Mouse (Mus musculus): Measurements from ENCODE around the gene Gm17067. TPM values are rescaled to one million over a fixed set of nuclear protein-coding genes. Genes with fewer than 3 reads are reported as not detected.
"Not testable (repeated sequence)": the region's sequence is repeated elsewhere in the genome, so short reads cannot be mapped to it uniquely, and the experiment has no call there.

Gm17067 gene
- 45.3 and 50.6 TPM in 2 replicates for total RNA-seq (2012; rRNA removed)

- H3K27ac ChIP-seq (ENCODE audit: insufficient read depth, low read depth, low read length, poor library complexity, severe bottlenecking); H3K36me3 ChIP-seq (ENCODE audit: control insufficient read depth, insufficient read depth, low read length, poor library complexity, severe bottlenecking); H3K9ac ChIP-seq (ENCODE audit: insufficient read depth, low read depth, low read length, poor library complexity, severe bottlenecking); in situ Hi-C loops (cut with MboI; ENCODE audit: low sequenced_read_pairs in 2 of 2, unreplicated experiment in 2 of 2); H3K9me3 ChIP-seq (ENCODE audit: control insufficient read depth, insufficient read depth, low read depth, low read length); H3K4me3 ChIP-seq (ENCODE audit: insufficient read depth in 1 of 2, low read depth in 1 of 2, low read length in 2 of 2, poor library complexity in 1 of 2, severe bottlenecking in 1 of 2); DNase-seq (ENCODE audit: low read depth, low spot score); H3K4me1 ChIP-seq (ENCODE audit: control insufficient read depth in 2 of 2, insufficient read depth in 2 of 2, low read length in 2 of 2, poor library complexity in 1 of 2): not testable (repeated sequence)
Measured at GRCm38 (mm10) chr7:42726917-42727316, at the start of gene Gm17067. Gm17067 (minus strand) TSS chr7:42727017.

- in situ Hi-C loops (cut with MboI; ENCODE audit: low sequenced_read_pairs in 2 of 2, unreplicated experiment in 2 of 2), result no loop called here
- no peak for TF ChIP-seq MAFK (IDR thresholded peaks at IDR 0.05; ENCODE audit: insufficient read depth, low read depth, low read length)
- no peak for TF ChIP-seq CHD2 (IDR thresholded peaks at IDR 0.05; ENCODE audit: low read depth, low read length)
- no peak for TF ChIP-seq ZNF384 (IDR thresholded peaks at IDR 0.05; ENCODE audit: low read depth, low read length)
- TF ChIP-seq HCFC1 (IDR thresholded peaks at IDR 0.05; ENCODE audit: borderline replicate concordance, insufficient read depth, low read length), result no peak
- no peak for TF ChIP-seq ZC3H11A (IDR thresholded peaks at IDR 0.05; ENCODE audit: borderline replicate concordance, low read depth, low read length)
- H3K4me1 ChIP-seq (ENCODE audit: control insufficient read depth in 2 of 2, insufficient read depth in 2 of 2, low read length in 2 of 2, poor library complexity in 1 of 2), result no peaks in the 10 kb centered on the region
- H3K36me3 ChIP-seq (ENCODE audit: control insufficient read depth, insufficient read depth, low read length, poor library complexity, severe bottlenecking), result no peaks in the 10 kb centered on the region
- peak overlapping the region; percentile 64 to 88 for H3K4me3 ChIP-seq (ENCODE audit: insufficient read depth in 1 of 2, low read depth in 1 of 2, low read length in 2 of 2, poor library complexity in 1 of 2, severe bottlenecking in 1 of 2)
- peak overlapping the region; percentile 44; the same call in 1 of the 2 replicates for H3K27ac ChIP-seq (ENCODE audit: insufficient read depth, low read depth, low read length, poor library complexity, severe bottlenecking)
- peak; percentile 83 for DNase-seq (ENCODE audit: low read depth, low spot score)
- H3K9ac ChIP-seq (ENCODE audit: insufficient read depth, low read depth, low read length, poor library complexity, severe bottlenecking), result peak overlapping the region; percentile 81
- H3K9me3 ChIP-seq (ENCODE audit: control insufficient read depth, insufficient read depth, low read depth, low read length), result no peaks in the 10 kb centered on the region
Measured at GRCm38 (mm10) chr7:42749836-42750235, 23.0 kb upstream of the Gm17067 start.

DNA sequence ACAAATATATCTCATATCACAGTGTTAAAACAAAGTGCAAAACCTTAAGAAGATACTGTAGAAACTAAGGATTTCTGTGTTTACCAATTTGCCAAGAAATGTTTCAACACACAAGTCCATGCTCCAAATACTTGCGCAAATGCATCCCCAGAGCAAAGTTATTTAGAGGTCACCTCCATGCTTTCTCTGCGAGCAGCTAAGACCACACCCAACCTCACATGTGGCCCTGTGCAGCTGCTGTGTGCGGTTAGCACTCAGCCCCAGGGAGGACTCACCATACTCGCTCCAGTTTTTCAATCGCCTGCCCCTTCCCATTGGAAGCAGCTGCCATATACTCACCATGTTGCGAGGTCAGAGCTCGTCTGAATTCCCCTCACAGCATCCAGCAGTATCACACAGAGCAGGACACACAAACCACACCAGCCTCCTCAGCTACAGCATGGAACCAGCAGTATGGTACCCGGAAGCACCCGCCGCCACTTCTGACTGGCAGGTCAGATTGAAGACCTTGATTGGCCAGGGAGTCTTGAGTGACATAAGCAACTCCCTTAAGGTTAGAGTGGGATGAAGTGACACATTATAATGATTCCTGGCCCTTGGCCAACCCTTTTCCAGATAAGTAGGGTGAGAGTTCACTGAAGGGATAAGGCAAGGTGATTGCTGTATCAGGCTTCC, 11.9 kb upstream of the Gm17067 start:
- no peaks in the 10 kb centered on the region for H3K9me3 ChIP-seq (ENCODE audit: control insufficient read depth, insufficient read depth, low read depth, low read length)
- peaks cover 2% of the 10 kb centered on the region; the same call in 1 of the 2 replicates for H3K36me3 ChIP-seq (ENCODE audit: control insufficient read depth, insufficient read depth, low read length, poor library complexity, severe bottlenecking)
- peak; percentile 63 for DNase-seq (ENCODE audit: low read depth, low spot score)
- H3K9ac ChIP-seq (ENCODE audit: insufficient read depth, low read depth, low read length, poor library complexity, severe bottlenecking), result peak overlapping the region; percentile 82
- TF ChIP-seq CHD2 (IDR thresholded peaks at IDR 0.05; ENCODE audit: low read depth, low read length) (0 out of 2 replicates have a peak, but pooled peaks have one; percentile 36), ZNF384 (IDR thresholded peaks at IDR 0.05; ENCODE audit: low read depth, low read length) (no peak)
- H3K27ac ChIP-seq (ENCODE audit: insufficient read depth, low read depth, low read length, poor library complexity, severe bottlenecking), result peak overlapping the region; percentile 65
- no peaks in the 10 kb centered on the region for H3K4me1 ChIP-seq (ENCODE audit: control insufficient read depth in 2 of 2, insufficient read depth in 2 of 2, low read length in 2 of 2, poor library complexity in 1 of 2)
- in situ Hi-C loops (cut with MboI; ENCODE audit: low sequenced_read_pairs in 2 of 2, unreplicated experiment in 2 of 2), result no loop called here
- peak overlapping the region; percentile 59 to 84 for H3K4me3 ChIP-seq (ENCODE audit: insufficient read depth in 1 of 2, low read depth in 1 of 2, low read length in 2 of 2, poor library complexity in 1 of 2, severe bottlenecking in 1 of 2)

DNA sequence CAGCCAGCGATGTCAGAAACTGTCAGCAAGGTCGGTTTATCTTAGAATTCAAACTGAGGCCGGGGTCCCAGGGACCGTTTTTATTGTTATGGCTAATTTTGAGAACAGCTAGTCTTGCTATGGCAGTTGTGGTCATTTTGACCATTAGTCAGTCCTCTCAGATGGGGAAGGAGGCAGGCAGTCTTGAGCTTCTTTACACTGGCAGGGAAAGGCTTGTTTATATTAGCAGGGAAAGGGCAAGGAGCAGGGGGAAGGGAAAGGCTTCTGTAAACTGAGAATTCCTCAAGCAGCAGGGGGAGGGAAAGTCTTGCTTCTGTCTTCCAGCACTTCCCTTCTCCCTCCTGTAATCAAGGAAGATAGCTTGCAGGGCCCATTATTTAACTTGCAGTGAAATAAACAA, 33.6 kb downstream of the Gm17067 start:
- H3K4me1 ChIP-seq (ENCODE audit: control insufficient read depth in 2 of 2, insufficient read depth in 2 of 2, low read length in 2 of 2, poor library complexity in 1 of 2); H3K9me3 ChIP-seq (ENCODE audit: control insufficient read depth, insufficient read depth, low read depth, low read length); H3K27ac ChIP-seq (ENCODE audit: insufficient read depth, low read depth, low read length, poor library complexity, severe bottlenecking); DNase-seq (ENCODE audit: low read depth, low spot score); in situ Hi-C loops (cut with MboI; ENCODE audit: low sequenced_read_pairs in 2 of 2, unreplicated experiment in 2 of 2); H3K36me3 ChIP-seq (ENCODE audit: control insufficient read depth, insufficient read depth, low read length, poor library complexity, severe bottlenecking): not testable (repeated sequence)
- peak overlapping the region; percentile 84; the same call in 1 of the 2 replicates for H3K9ac ChIP-seq (ENCODE audit: insufficient read depth, low read depth, low read length, poor library complexity, severe bottlenecking)
- peak overlapping the region; percentile 81 to 96; a peak in 3 of 4 replicates for H3K4me3 ChIP-seq (ENCODE audit: insufficient read depth in 1 of 2, low read depth in 1 of 2, low read length in 2 of 2, poor library complexity in 1 of 2, severe bottlenecking in 1 of 2)

DNA sequence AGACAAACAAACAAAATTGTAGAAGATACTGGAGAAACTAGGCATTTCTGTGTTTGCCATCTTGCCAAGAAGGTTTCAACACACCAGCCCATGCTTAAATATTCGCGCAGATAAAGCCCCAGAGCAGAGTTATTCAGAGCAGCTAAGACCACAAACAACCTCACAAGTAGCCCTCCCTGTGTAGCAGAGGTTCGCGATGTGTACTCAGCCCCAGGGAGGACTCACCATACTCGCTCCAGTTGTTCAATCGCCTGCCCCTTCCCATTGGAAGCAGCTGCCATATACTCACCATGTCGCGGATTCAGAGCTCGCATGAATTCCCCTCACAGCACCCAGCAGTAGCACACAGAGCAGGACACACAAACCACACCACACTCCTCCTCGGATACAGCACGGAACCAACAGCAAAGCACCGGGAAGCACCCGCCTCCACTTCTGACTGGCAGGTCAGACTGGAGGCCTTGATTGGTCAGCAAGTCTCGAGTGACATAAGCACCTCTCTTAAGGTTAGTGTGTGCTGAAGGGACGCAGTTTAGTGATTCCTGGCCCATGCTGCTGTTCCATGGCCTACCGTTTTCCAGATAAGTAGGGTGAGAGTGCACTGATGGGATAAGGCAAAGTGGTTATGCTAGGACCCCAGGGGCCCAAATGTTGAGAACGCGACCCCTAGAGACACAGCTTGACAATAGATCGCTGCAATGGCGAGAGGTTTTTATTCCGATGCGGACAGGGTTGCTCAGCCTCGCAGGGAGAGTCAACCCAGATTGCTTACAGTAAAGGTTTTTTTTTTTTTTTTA, 34.3 kb downstream of the Gm17067 start, which contains the start of gene Zfp975:
Gene Zfp975, minus strand, starts transcription at position 381 of the 797 bp plus-strand sequence.
- in situ Hi-C loops (cut with MboI; ENCODE audit: low sequenced_read_pairs in 2 of 2, unreplicated experiment in 2 of 2), result not testable (repeated sequence)
- peak; percentile 54 for DNase-seq (ENCODE audit: low read depth, low spot score)
- peak within 1 kb of the TSS; percentile 84 for H3K9ac ChIP-seq (ENCODE audit: insufficient read depth, low read depth, low read length, poor library complexity, severe bottlenecking)

DNA sequence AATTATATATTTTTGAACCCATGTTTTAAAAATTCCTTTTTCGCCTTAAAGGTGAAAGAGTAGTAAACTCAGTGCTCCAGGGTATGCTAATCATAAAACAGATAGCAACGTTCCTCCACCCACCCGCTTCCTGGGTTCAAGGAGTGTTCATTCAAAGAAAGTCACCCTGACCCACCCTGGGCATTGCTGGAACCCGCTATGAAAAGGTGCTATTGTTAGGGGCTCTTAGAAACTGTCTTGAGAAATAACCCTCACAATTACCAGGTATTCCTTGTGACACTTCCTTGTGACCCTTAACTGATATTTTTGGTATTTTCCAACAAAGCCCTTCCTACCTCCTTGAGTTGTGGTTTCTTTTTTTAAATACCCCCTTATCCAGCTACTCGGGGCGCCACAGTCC, 46.7 kb downstream of the Gm17067 start:
- H3K4me3 ChIP-seq (ENCODE audit: insufficient read depth in 1 of 2, low read depth in 1 of 2, low read length in 2 of 2, poor library complexity in 1 of 2, severe bottlenecking in 1 of 2); DNase-seq (ENCODE audit: low read depth, low spot score); in situ Hi-C loops (cut with MboI; ENCODE audit: low sequenced_read_pairs in 2 of 2, unreplicated experiment in 2 of 2); H3K36me3 ChIP-seq (ENCODE audit: control insufficient read depth, insufficient read depth, low read length, poor library complexity, severe bottlenecking); H3K9me3 ChIP-seq (ENCODE audit: control insufficient read depth, insufficient read depth, low read depth, low read length); H3K4me1 ChIP-seq (ENCODE audit: control insufficient read depth in 2 of 2, insufficient read depth in 2 of 2, low read length in 2 of 2, poor library complexity in 1 of 2): not testable (repeated sequence)
- Histone ChIP-seq H3K27ac (ENCODE audit: insufficient read depth, low read depth, low read length, poor library complexity, severe bottlenecking) (peak overlapping the region; percentile 99), H3K9ac (ENCODE audit: insufficient read depth, low read depth, low read length, poor library complexity, severe bottlenecking) (peak overlapping the region; percentile 43; the same call in 1 of the 2 replicates)

More for the DNA sequence above, 34.3 kb downstream of the Gm17067 start, which contains the start of gene Zfp975:
- H3K27ac ChIP-seq (ENCODE audit: insufficient read depth, low read depth, low read length, poor library complexity, severe bottlenecking); H3K36me3 ChIP-seq (ENCODE audit: control insufficient read depth, insufficient read depth, low read length, poor library complexity, severe bottlenecking); H3K4me1 ChIP-seq (ENCODE audit: control insufficient read depth in 2 of 2, insufficient read depth in 2 of 2, low read length in 2 of 2, poor library complexity in 1 of 2); H3K9me3 ChIP-seq (ENCODE audit: control insufficient read depth, insufficient read depth, low read depth, low read length): not testable (repeated sequence)
- H3K4me3 ChIP-seq (ENCODE audit: insufficient read depth in 1 of 2, low read depth in 1 of 2, low read length in 2 of 2, poor library complexity in 1 of 2, severe bottlenecking in 1 of 2), result peak within 1 kb of the TSS; percentile 81 to 96

- not testable (repeated sequence) for H3K4me1 ChIP-seq (ENCODE audit: control insufficient read depth in 2 of 2, insufficient read depth in 2 of 2, low read length in 2 of 2, poor library complexity in 1 of 2); H3K36me3 ChIP-seq (ENCODE audit: control insufficient read depth, insufficient read depth, low read length, poor library complexity, severe bottlenecking); H3K9me3 ChIP-seq (ENCODE audit: control insufficient read depth, insufficient read depth, low read depth, low read length); H3K9ac ChIP-seq (ENCODE audit: insufficient read depth, low read depth, low read length, poor library complexity, severe bottlenecking); H3K4me3 ChIP-seq (ENCODE audit: insufficient read depth in 1 of 2, low read depth in 1 of 2, low read length in 2 of 2, poor library complexity in 1 of 2, severe bottlenecking in 1 of 2)
- in situ Hi-C loops (cut with MboI; ENCODE audit: low sequenced_read_pairs in 2 of 2, unreplicated experiment in 2 of 2), result loop anchor here in 1 of 2 experiments (10.0 kb wide), 1 partner anchor 65 kb away; no protein-coding TSS in a partner anchor
- peak overlapping the region; percentile 99 for H3K27ac ChIP-seq (ENCODE audit: insufficient read depth, low read depth, low read length, poor library complexity, severe bottlenecking)
- peak; percentile 55 for DNase-seq (ENCODE audit: low read depth, low spot score)
Measured at GRCm38 (mm10) chr7:42679646-42680045, 47.2 kb downstream of the Gm17067 start.

Measured in ES-E14 (cell line).